Mouse (Mus musculus): ENCODE data around the gene Odf3l2. TPM values are rescaled to one million over a fixed set of nuclear protein-coding genes. Genes with fewer than 3 reads are reported as not detected.

The Odf3l2 gene
- polyA plus RNA-seq, 1 experiment, result not detected

GRCm38 (mm10) chr10:79631432-79631831 is 14.1 kb downstream of the Odf3l2 start:
- Histone ChIP-seq H3K4me3 (ENCODE audit: insufficient read depth, poor library complexity, severe bottlenecking) (no peak overlapping the region), H3K27me3 (ENCODE audit: control insufficient read depth, insufficient read depth, insufficient read length) (no peaks in the 10 kb centered on the region), H3ac (ENCODE audit: control insufficient read depth, insufficient read length, low read depth) (no peak overlapping the region), H3K79me2 (ENCODE audit: control insufficient read depth, insufficient read depth) (no peaks in the 10 kb centered on the region), H3K36me3 (ENCODE audit: control insufficient read depth, insufficient read depth) (no peaks in the 10 kb centered on the region), H3K79me3 (ENCODE audit: low read depth) (no peaks in the 10 kb centered on the region)
- no peak for TF ChIP-seq MYOG (IDR thresholded peaks at IDR 0.05; ENCODE audit: control insufficient read depth, extremely low read depth, insufficient read length)
- TF ChIP-seq USF1 (IDR thresholded peaks at IDR 0.05; ENCODE audit: low read depth), result no peak
- TF ChIP-seq CTCF (IDR thresholded peaks at IDR 0.05; ENCODE audit: control insufficient read depth, insufficient read depth, insufficient read length), result no peak
- TF ChIP-seq CEBPB (IDR thresholded peaks at IDR 0.05; ENCODE audit: low read depth), result no peak
- TF ChIP-seq MAX (IDR thresholded peaks at IDR 0.05), result no peak
- TF ChIP-seq FOSL1 (IDR thresholded peaks at IDR 0.05; ENCODE audit: insufficient read depth, low read length, poor library complexity, severe bottlenecking), result no peak
- TF ChIP-seq MYOD1 (IDR thresholded peaks at IDR 0.05; ENCODE audit: control insufficient read depth, insufficient read length, low read depth), result no peak

- no peak overlapping the region for H3ac ChIP-seq (ENCODE audit: control insufficient read depth, insufficient read length, low read depth)
Observed at GRCm38 (mm10) chr10:79628377-79628776, 17.2 kb downstream of the Odf3l2 start.

GRCm38 (mm10) chr10:79626156-79626555 is 19.4 kb downstream of the Odf3l2 start:
- Histone ChIP-seq H3K79me2 (ENCODE audit: control insufficient read depth, insufficient read depth) (no peaks in the 10 kb centered on the region), H3K36me3 (ENCODE audit: control insufficient read depth, insufficient read depth) (no peaks in the 10 kb centered on the region), H3K79me3 (ENCODE audit: low read depth) (no peaks in the 10 kb centered on the region), H3K4me3 (ENCODE audit: insufficient read depth, poor library complexity, severe bottlenecking) (no peak overlapping the region), H3K27me3 (ENCODE audit: control insufficient read depth, insufficient read depth, insufficient read length) (peaks cover 8% of the 10 kb centered on the region), H3ac (ENCODE audit: control insufficient read depth, insufficient read length, low read depth) (no peak overlapping the region)
- TF ChIP-seq MYOG (IDR thresholded peaks at IDR 0.05; ENCODE audit: control insufficient read depth, extremely low read depth, insufficient read length) (no peak), USF1 (IDR thresholded peaks at IDR 0.05; ENCODE audit: low read depth) (no peak)

More at GRCm38 (mm10) chr10:79628377-79628776, 17.2 kb downstream of the Odf3l2 start:
- no peaks in the 10 kb centered on the region for H3K36me3 ChIP-seq (ENCODE audit: control insufficient read depth, insufficient read depth)
- H3K79me3 ChIP-seq (ENCODE audit: low read depth), result no peaks in the 10 kb centered on the region
- TF ChIP-seq USF1 (IDR thresholded peaks at IDR 0.05; ENCODE audit: low read depth) (no peak), CEBPB (IDR thresholded peaks at IDR 0.05; ENCODE audit: low read depth) (no peak), MYOD1 (IDR thresholded peaks at IDR 0.05; ENCODE audit: control insufficient read depth, insufficient read length, low read depth) (no peak), FOSL1 (IDR thresholded peaks at IDR 0.05; ENCODE audit: insufficient read depth, low read length, poor library complexity, severe bottlenecking) (no peak), MAX (IDR thresholded peaks at IDR 0.05) (no peak), MYOG (IDR thresholded peaks at IDR 0.05; ENCODE audit: control insufficient read depth, extremely low read depth, insufficient read length) (no peak), CTCF (IDR thresholded peaks at IDR 0.05; ENCODE audit: control insufficient read depth, insufficient read depth, insufficient read length) (no peak)
- H3K4me3 ChIP-seq (ENCODE audit: insufficient read depth, poor library complexity, severe bottlenecking), result no peak overlapping the region
- peaks cover 2% of the 10 kb centered on the region for H3K27me3 ChIP-seq (ENCODE audit: control insufficient read depth, insufficient read depth, insufficient read length)
- H3K79me2 ChIP-seq (ENCODE audit: control insufficient read depth, insufficient read depth), result no peaks in the 10 kb centered on the region

- peaks cover 14% of the 10 kb centered on the region for H3K27me3 ChIP-seq (ENCODE audit: control insufficient read depth, insufficient read depth, insufficient read length)
- H3K36me3 ChIP-seq (ENCODE audit: control insufficient read depth, insufficient read depth), result no peaks in the 10 kb centered on the region
- H3K79me2 ChIP-seq (ENCODE audit: control insufficient read depth, insufficient read depth), result no peaks in the 10 kb centered on the region
- H3K79me3 ChIP-seq (ENCODE audit: low read depth), result no peaks in the 10 kb centered on the region
- TF ChIP-seq CTCF (IDR thresholded peaks at IDR 0.05; ENCODE audit: control insufficient read depth, insufficient read depth, insufficient read length) (no peak), USF1 (IDR thresholded peaks at IDR 0.05; ENCODE audit: low read depth) (no peak)
- no peak overlapping the region for H3K4me3 ChIP-seq (ENCODE audit: insufficient read depth, poor library complexity, severe bottlenecking)
- H3ac ChIP-seq (ENCODE audit: control insufficient read depth, insufficient read length, low read depth), result no peak overlapping the region
Observed at GRCm38 (mm10) chr10:79625398-79625797, 20.1 kb downstream of the Odf3l2 start.

- TF ChIP-seq FOSL1 (IDR thresholded peaks at IDR 0.05; ENCODE audit: insufficient read depth, low read length, poor library complexity, severe bottlenecking) (no peak), CEBPB (IDR thresholded peaks at IDR 0.05; ENCODE audit: low read depth) (no peak), CTCF (IDR thresholded peaks at IDR 0.05; ENCODE audit: control insufficient read depth, insufficient read depth, insufficient read length) (no peak), MYOD1 (IDR thresholded peaks at IDR 0.05; ENCODE audit: control insufficient read depth, insufficient read length, low read depth) (no peak)
- Histone ChIP-seq H3K27me3 (ENCODE audit: control insufficient read depth, insufficient read depth, insufficient read length) (peaks cover 17% of the 10 kb centered on the region), H3K4me3 (ENCODE audit: insufficient read depth, poor library complexity, severe bottlenecking) (no peak overlapping the region), H3ac (ENCODE audit: control insufficient read depth, insufficient read length, low read depth) (no peak overlapping the region), H3K79me3 (ENCODE audit: low read depth) (no peaks in the 10 kb centered on the region), H3K36me3 (ENCODE audit: control insufficient read depth, insufficient read depth) (no peaks in the 10 kb centered on the region), H3K79me2 (ENCODE audit: control insufficient read depth, insufficient read depth) (no peaks in the 10 kb centered on the region)
Observed at GRCm38 (mm10) chr10:79623950-79624349, 21.6 kb downstream of the Odf3l2 start.

- TF ChIP-seq USF1 (IDR thresholded peaks at IDR 0.05; ENCODE audit: low read depth), result no peak
- no peak for TF ChIP-seq CEBPB (IDR thresholded peaks at IDR 0.05; ENCODE audit: low read depth)
- no peak for TF ChIP-seq FOSL1 (IDR thresholded peaks at IDR 0.05; ENCODE audit: insufficient read depth, low read length, poor library complexity, severe bottlenecking)
- TF ChIP-seq MAX (IDR thresholded peaks at IDR 0.05), result no peak
- no peak for TF ChIP-seq MYOD1 (IDR thresholded peaks at IDR 0.05; ENCODE audit: control insufficient read depth, insufficient read length, low read depth)
- Histone ChIP-seq H3ac (ENCODE audit: control insufficient read depth, insufficient read length, low read depth) (no peak overlapping the region), H3K79me2 (ENCODE audit: control insufficient read depth, insufficient read depth) (no peaks in the 10 kb centered on the region), H3K4me3 (ENCODE audit: insufficient read depth, poor library complexity, severe bottlenecking) (no peak overlapping the region), H3K27me3 (ENCODE audit: control insufficient read depth, insufficient read depth, insufficient read length) (peaks cover 32% of the 10 kb centered on the region), H3K79me3 (ENCODE audit: low read depth) (no peaks in the 10 kb centered on the region), H3K36me3 (ENCODE audit: control insufficient read depth, insufficient read depth) (no peaks in the 10 kb centered on the region)
Observed at GRCm38 (mm10) chr10:79616376-79616775, 29.2 kb downstream of the Odf3l2 start.
